Mouse (Mus musculus) CH12.LX (cell line): ENCODE results near the gene Insrr.
"Not testable (repeated sequence)": the region's sequence is repeated elsewhere in the genome, so short reads cannot be mapped to it uniquely, and the experiment has no call there.

ENCODE experiments used
- BHLHE40 ChIP-seq: IDR thresholded peaks from 2 replicates; pipeline ENCODE4 v1.6.1; 2011; ENCODE audit warnings: mild to moderate bottlenecking, low read depth, low read length, improper control_type of control experiment
- CTCF ChIP-seq, 2 experiments: IDR thresholded peaks in 1 of 2; conservative IDR thresholded peaks in 1 of 2; 2 replicates each; pipeline ENCODE4 v1.5.1; 2011 to 2012; ENCODE audit warnings: low read depth in 2 of 2, low read length in 2 of 2, improper control_type of control experiment in 1 of 2, inconsistent platforms in 1 of 2, mild to moderate bottlenecking in 1 of 2, moderate library complexity in 1 of 2
- ELF1 ChIP-seq: IDR thresholded peaks from 2 replicates; pipeline ENCODE4 v1.6.1; 2014; ENCODE audit warnings: low read depth, mild to moderate bottlenecking, inconsistent platforms, low read length, improper control_type of control experiment
- EP300 ChIP-seq: IDR thresholded peaks from 2 replicates; pipeline ENCODE4 v1.6.1; 2011; ENCODE audit warnings: low read length, improper control_type of control experiment
- KAT2A ChIP-seq: IDR thresholded peaks from 2 replicates; pipeline ENCODE4 v1.6.1; 2012; ENCODE audit warnings: low read length, improper control_type of control experiment, inconsistent platforms; ENCODE audit not compliant: insufficient replicate concordance
- MAX ChIP-seq: IDR thresholded peaks from 2 replicates; pipeline ENCODE4 v1.6.1; 2011; ENCODE audit warnings: low read length, improper control_type of control experiment
- MAZ ChIP-seq: IDR thresholded peaks from 2 replicates; pipeline ENCODE4 v1.6.1; 2012; ENCODE audit warnings: low read depth, mild to moderate bottlenecking, inconsistent platforms, low read length, improper control_type of control experiment, moderate library complexity
- PAX5 ChIP-seq: IDR thresholded peaks from 2 replicates; pipeline ENCODE4 v1.6.1; 2012; ENCODE audit warnings: low read length, inconsistent platforms, mixed read lengths
- POLR2A ChIP-seq: IDR thresholded peaks from 2 replicates; pipeline ENCODE4 v1.6.1; 2011; ENCODE audit warnings: low read depth, mild to moderate bottlenecking, improper control_type of control experiment, low read length
- RCOR1 ChIP-seq: conservative IDR thresholded peaks from 2 replicates; pipeline ENCODE4 v1.6.1; 2012; ENCODE audit warnings: low read depth, mild to moderate bottlenecking, inconsistent platforms, low read length, improper control_type of control experiment
- TBP ChIP-seq: conservative IDR thresholded peaks from 2 replicates; pipeline ENCODE4 v1.6.1; 2011; ENCODE audit warnings: low read depth, low read length, improper control_type of control experiment

DNA sequence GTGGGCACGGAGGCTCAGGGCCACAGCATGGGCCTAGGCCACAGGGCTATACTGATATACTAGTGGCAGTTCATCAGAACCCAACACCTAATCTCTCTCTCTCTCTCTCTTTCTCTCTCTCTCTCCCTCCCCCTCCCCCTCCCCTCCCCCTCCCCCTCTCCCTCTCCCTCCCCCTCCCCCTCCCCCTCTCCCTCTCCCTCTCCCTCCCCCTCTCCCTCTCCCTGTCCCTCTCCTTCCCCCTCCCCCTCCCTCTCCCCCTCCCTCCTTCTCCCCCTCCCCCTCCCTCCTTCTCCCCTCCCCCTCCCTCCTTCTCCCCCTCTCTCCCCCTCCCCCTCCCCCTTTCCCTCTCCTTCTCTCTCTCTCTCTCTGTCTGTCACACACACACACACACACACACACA, 27.5 kb downstream of the Insrr start, which contains the start of gene Pear1:
- TF ChIP-seq MAZ; PAX5; EP300; POLR2A; CTCF (conservative IDR thresholded peaks at IDR 0.05 in 1 of 2, IDR thresholded peaks at IDR 0.05 in 1 of 2; ENCODE audit: low read depth in 2 of 2, low read length in 2 of 2); TBP; RCOR1; KAT2A; ELF1; BHLHE40; MAX: not testable (repeated sequence)
